Mouse (Mus musculus) heart, postnatal 0 days (tissue): ENCODE measurements around the gene Ndufs1.

Source experiments
- CTCF ChIP-seq: IDR thresholded peaks from 2 replicates; pipeline ENCODE4 v1.5.1; 2016; ENCODE audit warnings: antibody characterized with exemption, control low read depth, low read depth
- EP300 ChIP-seq: IDR thresholded peaks from 2 replicates; pipeline ENCODE4 v1.6.1; 2016; ENCODE audit warnings: antibody characterized with exemption, low read depth

DNA sequence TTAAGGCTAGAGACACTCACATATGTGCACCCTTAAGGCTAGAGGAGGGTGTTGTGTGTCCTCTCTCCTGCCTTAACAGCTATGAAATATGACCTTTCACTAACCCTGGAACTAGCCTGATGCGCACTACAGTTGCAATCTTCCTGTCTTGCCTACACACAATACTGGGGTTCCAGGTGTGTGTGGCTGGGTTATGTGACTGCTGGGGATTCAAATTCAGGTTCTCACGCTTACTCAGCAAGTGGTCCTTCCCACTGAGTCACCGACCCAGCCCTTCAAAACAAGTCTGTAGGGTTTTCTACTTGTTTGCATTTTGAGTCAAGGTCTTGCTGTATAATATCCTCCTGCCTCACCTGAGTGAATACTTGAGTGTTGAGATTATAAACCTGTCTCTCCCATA, 42.1 kb downstream of the Ndufs1 start:
- TF ChIP-seq EP300: no peak
- no peak for TF ChIP-seq CTCF
